Mouse (Mus musculus) lung, embryonic 15.5 days (tissue): ENCODE data around the gene Trappc10. TPM values are rescaled to one million over a fixed set of nuclear protein-coding genes. Genes with fewer than 3 reads are reported as not detected.
"Not testable (repeated sequence)": the region's sequence is repeated elsewhere in the genome, so short reads cannot be mapped to it uniquely, and the experiment has no call there.

ENCODE experiments used
- ATAC-seq: fragments of 200-750 bp; cut with Nextera tagmentation; 2 replicates; pipeline ENCODE4 v1.8.0; 2017; ENCODE audit warnings: moderate number of reproducible peaks, borderline replicate concordance; ENCODE audit not compliant: low FRiP score, low TSS enrichment; ENCODE audit errors: extremely low read depth
- H3K27ac ChIP-seq: fragments of 300-500 bp; sonication (generic); 2 replicates; pipeline ENCODE4 v1.5.1; 2015; ENCODE audit warnings: moderate library complexity, mild to moderate bottlenecking, inconsistent platforms
- H3K27me3 ChIP-seq: fragments of 300-500 bp; sonication (generic); 2 replicates; pipeline ENCODE4 v1.6.1; 2015; ENCODE audit warnings: inconsistent platforms
- H3K36me3 ChIP-seq: fragments of 300-500 bp; sonication (generic); 2 replicates; pipeline ENCODE4 v1.6.1; 2015; ENCODE audit warnings: inconsistent platforms
- H3K4me1 ChIP-seq: fragments of 300-500 bp; sonication (generic); 2 replicates; pipeline ENCODE4 v1.6.1; 2015; ENCODE audit warnings: inconsistent platforms
- H3K4me2 ChIP-seq: fragments of 300-500 bp; sonication (generic); 2 replicates; pipeline ENCODE4 v1.6.1; 2015; ENCODE audit warnings: inconsistent platforms, mild to moderate bottlenecking, moderate library complexity
- H3K4me3 ChIP-seq: fragments of 300-500 bp; sonication (generic); 2 replicates; pipeline ENCODE4 v1.5.1; 2015; ENCODE audit warnings: mild to moderate bottlenecking, inconsistent platforms
- H3K9ac ChIP-seq: fragments of 300-500 bp; sonication (generic); 2 replicates; pipeline ENCODE4 v1.6.1; 2015; ENCODE audit warnings: inconsistent platforms
- H3K9me3 ChIP-seq: fragments of 300-500 bp; sonication (generic); 2 replicates; pipeline ENCODE4 v1.6.1; 2016; ENCODE audit warnings: inconsistent platforms
- WGBS: fragments of 180-500 bp; shearing (Covaris S2); methylation state at CpG from one replicate; pipeline ENCODE4 v1.1.7; 2015; 5-methylcytosine and 5-hydroxymethylcytosine counted together
- polyA plus RNA-seq: library from polyadenylated mRNA; unstranded; fragments of >200 nt; fragmentation: Nextera tagmentation; extraction: Ambion mirVana; gene quantifications from 2 replicates; pipeline ENCODE4 v1.2.1, GENCODE M21; 2015

Trappc10 gene
- polyA plus RNA-seq, 1 experiment from 2014 or later: 14.4 TPM

- not testable (repeated sequence) for H3K4me1 ChIP-seq, H3K4me2 ChIP-seq, H3K9ac ChIP-seq, H3K9me3 ChIP-seq, ATAC-seq, H3K4me3 ChIP-seq, H3K27me3 ChIP-seq, H3K27ac ChIP-seq
- WGBS: 80% methylated on average over 4 of the region's 4 CpGs
- H3K36me3 ChIP-seq: peaks cover 56% of the 10 kb centered on the region
Observed at GRCm38 (mm10) chr10:78186076-78186475, 58.4 kb downstream of the Trappc10 start.

- no peaks in the 10 kb centered on the region for H3K9me3 ChIP-seq
- WGBS: 11% methylated on average over 9 of the region's 9 CpGs
- 0 out of 2 replicates have a peak overlapping the region, but pooled peaks have one; percentile 2 for H3K27ac ChIP-seq
- H3K27me3 ChIP-seq: no peaks in the 10 kb centered on the region
- peak; percentile 17; the same call in 1 of the 2 replicates for ATAC-seq
- H3K4me1 ChIP-seq: peaks cover 9% of the 10 kb centered on the region
- H3K9ac ChIP-seq: peak overlapping the region; percentile 21; the same call in 1 of the 2 replicates
- peaks cover 57% of the 10 kb centered on the region for H3K36me3 ChIP-seq
- H3K4me2 ChIP-seq: peak overlapping the region; percentile 84
- peak overlapping the region; percentile 78 for H3K4me3 ChIP-seq
Observed at GRCm38 (mm10) chr10:78185381-78185725, 59.1 kb downstream of the Trappc10 start.

- H3K27ac ChIP-seq: 0 out of 2 replicates have a peak within 1 kb of the TSS, but pooled peaks have one; percentile 6
- WGBS: 1% methylated on average over 47 of the region's 47 CpGs
- H3K4me1 ChIP-seq: peaks cover 9% of the 10 kb centered on the region
- H3K4me3 ChIP-seq: peak within 1 kb of the TSS; percentile 78
- H3K27me3 ChIP-seq: no peaks in the 10 kb centered on the region
- peaks cover 58% of the 10 kb centered on the region for H3K36me3 ChIP-seq
- ATAC-seq: peak; percentile 94
- peak within 1 kb of the TSS; percentile 84 for H3K4me2 ChIP-seq
- no peaks in the 10 kb centered on the region for H3K9me3 ChIP-seq
- peak within 1 kb of the TSS; percentile 58 for H3K9ac ChIP-seq
Observed at GRCm38 (mm10) chr10:78184531-78185380, 59.7 kb downstream of the Trappc10 start, which contains the start of gene Pwp2. TSS of gene Pwp2 (minus strand) at chr10:78185149.

- ATAC-seq: no peak
- WGBS: 58% methylated on average over 3 of the region's 3 CpGs
- no peak overlapping the region for H3K27ac ChIP-seq
- H3K9ac ChIP-seq: no peak overlapping the region
- peaks cover 9% of the 10 kb centered on the region for H3K4me1 ChIP-seq
- H3K4me3 ChIP-seq: peak overlapping the region; percentile 78; the same call in 1 of the 2 replicates
- no peaks in the 10 kb centered on the region for H3K27me3 ChIP-seq
- H3K9me3 ChIP-seq: no peaks in the 10 kb centered on the region
- peak overlapping the region; percentile 84; the same call in 1 of the 2 replicates for H3K4me2 ChIP-seq
- H3K36me3 ChIP-seq: peaks cover 56% of the 10 kb centered on the region
Observed at GRCm38 (mm10) chr10:78183577-78183976, 60.9 kb downstream of the Trappc10 start.

- H3K4me2 ChIP-seq: no peak overlapping the region
- peaks cover 9% of the 10 kb centered on the region for H3K4me1 ChIP-seq
- no peak overlapping the region for H3K4me3 ChIP-seq
- H3K9me3 ChIP-seq: no peaks in the 10 kb centered on the region
- no peak for ATAC-seq
- no peak overlapping the region for H3K27ac ChIP-seq
- H3K9ac ChIP-seq: no peak overlapping the region
- peaks cover 57% of the 10 kb centered on the region for H3K36me3 ChIP-seq
- no peaks in the 10 kb centered on the region for H3K27me3 ChIP-seq
- 91% methylated on average over 17 of the region's 17 CpGs for WGBS
Observed at GRCm38 (mm10) chr10:78182321-78182720, 62.1 kb downstream of the Trappc10 start.

- Histone ChIP-seq H3K36me3 (peaks cover 76% of the 10 kb centered on the region), H3K27ac (no peak overlapping the region), H3K4me1 (peaks cover 6% of the 10 kb centered on the region; the same call in 1 of the 2 replicates), H3K27me3 (no peaks in the 10 kb centered on the region), H3K9me3 (no peaks in the 10 kb centered on the region), H3K9ac (no peak overlapping the region), H3K4me3 (no peak overlapping the region), H3K4me2 (no peak overlapping the region)
- WGBS: 88% methylated on average over 5 of the region's 5 CpGs
- no peak for ATAC-seq
Observed at GRCm38 (mm10) chr10:78174474-78174873, 70.0 kb downstream of the Trappc10 start.

- no peak overlapping the region for H3K9ac ChIP-seq
- H3K27ac ChIP-seq: no peak overlapping the region
- H3K9me3 ChIP-seq: no peaks in the 10 kb centered on the region
- H3K4me3 ChIP-seq: no peak overlapping the region
- peaks cover 57% of the 10 kb centered on the region for H3K36me3 ChIP-seq
- H3K27me3 ChIP-seq: no peaks in the 10 kb centered on the region
- 85% methylated on average over 9 of the region's 9 CpGs for WGBS
- H3K4me1 ChIP-seq: peaks cover 17% of the 10 kb centered on the region
- no peak for ATAC-seq
- no peak overlapping the region for H3K4me2 ChIP-seq
Observed at GRCm38 (mm10) chr10:78171581-78171980, 72.9 kb downstream of the Trappc10 start.

- Histone ChIP-seq H3K9me3 (no peaks in the 10 kb centered on the region), H3K27me3 (no peaks in the 10 kb centered on the region), H3K4me3 (no peak overlapping the region), H3K4me1 (peaks cover 17% of the 10 kb centered on the region), H3K9ac (no peak overlapping the region), H3K4me2 (no peak overlapping the region), H3K27ac (no peak overlapping the region), H3K36me3 (peaks cover 55% of the 10 kb centered on the region)
- WGBS: 94% methylated on average over 7 of the region's 7 CpGs
- no peak for ATAC-seq
Observed at GRCm38 (mm10) chr10:78171057-78171456, 73.4 kb downstream of the Trappc10 start.

GRCm38 (mm10) chr10:78170445-78170844 lies 74.0 kb downstream of the Trappc10 start:
- Histone ChIP-seq H3K9me3 (no peaks in the 10 kb centered on the region), H3K4me1 (peaks cover 17% of the 10 kb centered on the region), H3K4me3 (0 out of 2 replicates have a peak overlapping the region, but pooled peaks have one; percentile 67), H3K9ac (no peak overlapping the region), H3K36me3 (peaks cover 55% of the 10 kb centered on the region), H3K27me3 (no peaks in the 10 kb centered on the region), H3K27ac (no peak overlapping the region), H3K4me2 (peak overlapping the region; percentile 86; the same call in 1 of the 2 replicates)
- ATAC-seq: no peak
- WGBS: 66% methylated on average over 2 of the region's 2 CpGs

- peak within 1 kb of the TSS; percentile 73 for H3K27ac ChIP-seq
- H3K9me3 ChIP-seq: no peaks in the 10 kb centered on the region
- under 1% methylated on average over 50 of the region's 50 CpGs for WGBS
- peaks cover 17% of the 10 kb centered on the region for H3K4me1 ChIP-seq
- peak within 1 kb of the TSS; percentile 67 for H3K4me3 ChIP-seq
- peak; percentile 95 for ATAC-seq
- H3K4me2 ChIP-seq: peak within 1 kb of the TSS; percentile 86
- peak within 1 kb of the TSS; percentile 78 for H3K9ac ChIP-seq
- H3K27me3 ChIP-seq: no peaks in the 10 kb centered on the region
- H3K36me3 ChIP-seq: peaks cover 52% of the 10 kb centered on the region
Observed at GRCm38 (mm10) chr10:78169281-78170042, 75.0 kb downstream of the Trappc10 start, which contains the start of gene D10Jhu81e. TSS of gene D10Jhu81e (minus strand) at chr10:78169782.

- H3K4me3 ChIP-seq: peak overlapping the region; percentile 67
- H3K4me1 ChIP-seq: peaks cover 17% of the 10 kb centered on the region
- no peak for ATAC-seq
- H3K36me3 ChIP-seq: peaks cover 53% of the 10 kb centered on the region
- H3K9ac ChIP-seq: peak overlapping the region; percentile 78
- no peaks in the 10 kb centered on the region for H3K27me3 ChIP-seq
- no peaks in the 10 kb centered on the region for H3K9me3 ChIP-seq
- WGBS: 80% methylated on average over 11 of the region's 11 CpGs
- H3K4me2 ChIP-seq: peak overlapping the region; percentile 86
- H3K27ac ChIP-seq: no peak overlapping the region
Observed at GRCm38 (mm10) chr10:78168792-78169191, 75.6 kb downstream of the Trappc10 start.
